Mouse (Mus musculus): ENCODE measurements at regions not wholly inside any gene's neighbourhood (a gene's known extent, or its start where the extent isn't known, plus 50 kb on each side); places are given as distances from the start of the nearest gene placed in this dataset.

DNA sequence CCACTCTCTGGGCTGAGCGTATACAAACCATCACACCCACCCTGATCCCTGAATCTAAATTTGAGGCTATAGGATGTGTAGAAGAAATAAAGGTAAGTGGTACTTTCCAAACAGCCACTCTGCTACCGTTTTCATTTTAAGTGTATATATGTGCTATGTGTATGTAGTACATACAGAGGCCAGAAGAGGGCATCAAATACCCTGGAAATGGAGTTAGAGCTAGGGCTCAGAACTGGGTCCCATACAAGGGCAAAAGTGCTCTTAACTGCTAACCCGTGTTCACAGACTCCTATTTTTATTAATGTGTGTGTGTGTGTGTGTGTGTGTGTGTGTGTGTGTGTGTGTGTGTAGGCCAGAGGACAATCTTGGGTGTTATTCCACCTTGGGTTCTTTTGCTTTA, 51.6 kb upstream of the Lrfn2 start:
- no peak for DNase-seq (ENCODE audit: low spot score in 2 of 2)

DNA sequence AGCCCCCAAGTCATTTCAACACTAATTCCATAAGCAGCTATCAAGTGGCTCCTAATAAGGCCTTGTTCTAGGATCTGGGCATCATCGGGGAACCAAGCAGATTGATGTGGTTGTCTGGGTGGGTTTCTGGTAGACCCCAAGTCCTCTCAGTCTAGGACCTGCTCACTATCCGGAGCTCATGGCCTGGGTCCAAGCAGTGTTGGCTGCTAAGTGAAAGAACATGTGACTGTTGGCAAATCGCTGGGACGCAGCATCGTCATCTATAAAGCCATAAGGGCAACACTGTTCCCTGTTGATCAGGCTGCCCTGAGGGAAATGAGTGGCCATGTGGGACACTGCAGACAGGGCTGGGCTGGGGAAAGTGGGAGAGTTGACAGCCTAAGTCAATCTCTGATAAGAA, 50.2 kb upstream of the Lrfn2 start:
- no peak for DNase-seq (ENCODE audit: low spot score in 2 of 2)
